Mouse (Mus musculus) myocyte (in vitro differentiated cells): ENCODE results near the gene Pfdn6. TPM values are rescaled to one million over a fixed set of nuclear protein-coding genes. Genes with fewer than 3 reads are reported as not detected.

Source experiments
- H3K27me3 ChIP-seq: one replicate; pipeline ENCODE4 v1.6.1; 2011; ENCODE audit not compliant: control insufficient read depth, insufficient read depth, insufficient read length
- H3K36me3 ChIP-seq: one replicate; pipeline ENCODE4 v1.6.1; 2011; ENCODE audit not compliant: control insufficient read depth, insufficient read depth
- H3K4me2 ChIP-seq: one replicate; pipeline ENCODE4 v1.6.1; 2011; ENCODE audit warnings: low read depth, control low read depth
- H3K4me3 ChIP-seq: one replicate; pipeline ENCODE4 v1.5.1; 2011; ENCODE audit warnings: mild to moderate bottlenecking, control low read depth, moderate library complexity
- H3K79me2 ChIP-seq: one replicate; pipeline ENCODE4 v1.6.1; 2011; ENCODE audit not compliant: control insufficient read depth, insufficient read depth
- H3ac ChIP-seq: one replicate; pipeline ENCODE4 v1.6.1; 2011; ENCODE audit not compliant: control insufficient read depth, insufficient read length
- CEBPB ChIP-seq: IDR thresholded peaks from 2 replicates; pipeline ENCODE4 v1.6.1; 2011; ENCODE audit warnings: mild to moderate bottlenecking, moderate library complexity; ENCODE audit not compliant: poor library complexity, insufficient read depth, severe bottlenecking
- E2F4 ChIP-seq: IDR thresholded peaks from one replicate; pipeline ENCODE4 v1.6.1; 2011; ENCODE audit warnings: mild to moderate bottlenecking, control low read depth, moderate library complexity; ENCODE audit not compliant: insufficient read depth
- MAX ChIP-seq: IDR thresholded peaks from one replicate; pipeline ENCODE4 v1.6.1; 2011; ENCODE audit warnings: low read depth, mild to moderate bottlenecking, control low read depth
- MYOD1 ChIP-seq, 3 experiments: IDR thresholded peaks; one replicate each; pipeline ENCODE4 v1.6.1; 2011; ENCODE audit warnings: control low read depth in 2 of 3, low read depth in 2 of 3, mild to moderate bottlenecking in 2 of 3, moderate library complexity in 1 of 3; ENCODE audit not compliant: insufficient read length in 2 of 3, control insufficient read depth in 1 of 3
- MYOG ChIP-seq, 3 experiments: IDR thresholded peaks; one replicate each; pipeline ENCODE4 v1.6.1; 2011; ENCODE audit warnings: control low read depth in 2 of 3, low read depth in 2 of 3, mild to moderate bottlenecking in 2 of 3; ENCODE audit not compliant: insufficient read length in 2 of 3, control insufficient read depth in 1 of 3, insufficient read depth in 1 of 3
- POLR2A ChIP-seq: IDR thresholded peaks from one replicate; pipeline ENCODE4 v1.6.1; 2011; ENCODE audit warnings: low read depth, mild to moderate bottlenecking, control low read depth, moderate library complexity; ENCODE audit not compliant: insufficient read length
- POLR2AphosphoS2 ChIP-seq: IDR thresholded peaks from one replicate; pipeline ENCODE4 v1.6.1; 2011; ENCODE audit warnings: low read depth, control low read depth; ENCODE audit not compliant: insufficient read length
- REST ChIP-seq: IDR thresholded peaks from one replicate; pipeline ENCODE4 v1.6.1; 2011; ENCODE audit warnings: mild to moderate bottlenecking, control low read depth, moderate library complexity; ENCODE audit not compliant: insufficient read depth, insufficient read length
- SRF ChIP-seq: IDR thresholded peaks from one replicate; pipeline ENCODE4 v1.6.1; 2011; ENCODE audit warnings: low read depth; ENCODE audit not compliant: control insufficient read depth, insufficient read length
- TCF12 ChIP-seq: IDR thresholded peaks from one replicate; pipeline ENCODE4 v1.6.1; 2011; ENCODE audit warnings: mild to moderate bottlenecking, control low read depth; ENCODE audit not compliant: poor library complexity, insufficient read depth, severe bottlenecking
- TCF3 ChIP-seq: IDR thresholded peaks from one replicate; pipeline ENCODE4 v1.6.1; 2011; ENCODE audit warnings: low read depth, control low read depth; ENCODE audit not compliant: insufficient read length
- USF1 ChIP-seq: IDR thresholded peaks from one replicate; pipeline ENCODE4 v1.6.1; 2011; ENCODE audit warnings: low read depth, mild to moderate bottlenecking, control low read depth, moderate library complexity
- polyA plus RNA-seq: library from polyadenylated mRNA; unstranded; fragments of >200 nt; fragmentation: generic; extraction: Trizol; gene quantifications from one replicate; pipeline ENCODE4 v1.2.1, GENCODE M21; 2012; ENCODE audit warnings: missing spikeins

The Pfdn6 gene
- polyA plus RNA-seq, 1 experiment = 110 TPM

DNA sequence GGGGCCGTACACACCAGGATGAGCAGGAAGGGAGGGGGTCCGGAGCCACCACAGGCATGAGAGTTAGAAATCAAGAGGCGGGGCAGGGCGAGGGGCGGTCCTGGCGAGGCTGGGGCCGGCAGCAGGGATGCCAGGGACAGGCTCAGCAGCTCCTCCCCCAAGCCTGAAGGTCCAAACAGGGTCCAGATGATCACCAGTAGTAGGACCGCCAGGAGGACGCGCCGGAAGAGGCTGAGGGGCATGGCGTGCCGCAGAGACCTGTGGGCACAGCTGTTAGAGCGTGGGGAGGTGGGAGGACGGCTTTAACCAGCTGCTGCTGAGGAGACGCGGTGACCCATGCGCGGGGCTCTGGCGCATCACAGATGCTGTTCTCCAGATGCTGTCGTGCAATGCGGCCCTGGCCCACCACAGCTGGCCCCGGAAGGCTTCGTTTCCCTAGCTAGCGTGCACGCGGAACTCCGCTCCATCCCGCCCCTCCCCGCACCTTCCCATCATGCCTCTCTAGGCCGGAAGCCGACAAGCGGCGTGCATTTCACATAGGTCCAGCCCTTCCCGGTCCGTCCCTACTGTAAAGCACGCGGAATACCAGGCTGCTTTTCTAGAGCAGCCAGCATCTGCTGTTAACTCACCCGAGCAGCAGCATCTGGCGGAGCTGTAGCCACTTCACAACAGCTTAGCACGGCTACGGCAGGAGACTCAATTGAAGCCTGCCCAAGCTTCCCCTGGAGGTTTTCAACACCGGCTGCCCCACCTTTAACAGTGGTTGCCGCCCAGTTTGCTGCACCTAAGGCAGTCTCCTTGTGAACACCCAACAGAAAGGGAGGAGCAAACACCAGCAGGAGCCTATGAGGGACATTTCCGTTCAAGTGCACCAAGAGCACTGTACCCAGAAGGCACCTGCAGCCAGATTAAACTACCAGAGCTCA, 11.1 kb upstream of the Pfdn6 start, which contains the start of gene B3galt4:
TSS of gene B3galt4 (minus strand) at position 468 of the 926 bp plus-strand sequence.
- TF ChIP-seq E2F4 (no peak), POLR2AphosphoS2 (peak; percentile 95), MYOG (IDR thresholded peaks at IDR 0.05; ENCODE audit: control insufficient read depth in 1 of 3, insufficient read depth in 1 of 3, insufficient read length in 2 of 3, low read depth in 2 of 3) (peak in 2 of 3 experiments; percentile 80 to 89), POLR2A (peak; percentile 71), USF1 (no peak), MAX (no peak), TCF3 (peak; percentile 55), CEBPB (no peak), TCF12 (no peak), SRF (no peak), MYOD1 (IDR thresholded peaks at IDR 0.05; ENCODE audit: control insufficient read depth in 1 of 3, insufficient read length in 2 of 3, low read depth in 2 of 3) (peak in 2 of 3 experiments; percentile 88 to 90), REST (no peak)
- peaks cover 15% of the 10 kb centered on the region for H3K36me3 ChIP-seq
- peak within 1 kb of the TSS; percentile 78 for H3K4me2 ChIP-seq
- no peak within 1 kb of the TSS for H3ac ChIP-seq
- peak within 1 kb of the TSS; percentile 5 for H3K4me3 ChIP-seq
- peaks cover 24% of the 10 kb centered on the region for H3K79me2 ChIP-seq
- no peaks in the 10 kb centered on the region for H3K27me3 ChIP-seq

DNA sequence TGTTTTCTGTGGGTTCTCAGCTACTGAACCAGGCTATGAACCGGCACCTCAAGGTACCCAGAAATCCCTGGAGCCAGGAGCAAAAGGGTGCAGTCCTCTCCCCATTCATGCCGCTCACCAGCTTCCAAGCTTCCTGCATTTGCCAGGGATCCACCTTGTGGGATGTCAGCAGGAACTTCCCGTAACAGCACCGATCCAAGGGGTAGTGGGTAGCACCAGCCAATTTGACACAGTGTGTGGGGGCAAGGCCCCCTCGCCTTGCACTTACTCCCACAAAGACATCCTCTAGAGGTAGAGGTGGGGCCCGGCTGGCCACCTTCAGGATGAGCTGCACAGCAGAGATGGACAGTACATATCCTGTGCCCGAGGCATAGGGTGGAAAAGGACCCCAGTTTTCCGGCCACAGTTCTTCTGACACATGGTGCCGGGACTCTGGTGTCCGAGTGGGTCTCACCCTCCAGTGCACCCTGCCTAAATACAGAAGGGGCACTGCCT, 10.0 kb upstream of the Pfdn6 start:
- Histone ChIP-seq H3K79me2 (peaks cover 21% of the 10 kb centered on the region), H3K27me3 (no peaks in the 10 kb centered on the region), H3K36me3 (peaks cover 15% of the 10 kb centered on the region), H3K4me3 (no peak overlapping the region), H3K4me2 (no peak overlapping the region), H3ac (no peak overlapping the region)
- TF ChIP-seq POLR2A (no peak), POLR2AphosphoS2 (peak; percentile 36)

GRCm38 (mm10) chr17:33948905-33949537, 8.9 kb upstream of the Pfdn6 start:
- TF ChIP-seq POLR2A = no peak
- no peak for TF ChIP-seq REST
- TF ChIP-seq MYOD1 (IDR thresholded peaks at IDR 0.05; ENCODE audit: control insufficient read depth in 1 of 3, insufficient read length in 2 of 3, low read depth in 2 of 3) = no peak
- TF ChIP-seq TCF12 = no peak
- no peak for TF ChIP-seq POLR2AphosphoS2
- TF ChIP-seq SRF = no peak
- no peak for TF ChIP-seq CEBPB
- TF ChIP-seq E2F4 = no peak
- TF ChIP-seq USF1 = no peak
- TF ChIP-seq MAX = no peak
- no peak for TF ChIP-seq MYOG (IDR thresholded peaks at IDR 0.05; ENCODE audit: control insufficient read depth in 1 of 3, insufficient read depth in 1 of 3, insufficient read length in 2 of 3, low read depth in 2 of 3)
- no peak for TF ChIP-seq TCF3
- H3K27me3 ChIP-seq = no peaks in the 10 kb centered on the region
- H3K4me3 ChIP-seq = no peak overlapping the region
- H3K79me2 ChIP-seq = peaks cover 9% of the 10 kb centered on the region
- H3K36me3 ChIP-seq = peaks cover 8% of the 10 kb centered on the region
- no peak overlapping the region for H3K4me2 ChIP-seq
- H3ac ChIP-seq = no peak overlapping the region

DNA sequence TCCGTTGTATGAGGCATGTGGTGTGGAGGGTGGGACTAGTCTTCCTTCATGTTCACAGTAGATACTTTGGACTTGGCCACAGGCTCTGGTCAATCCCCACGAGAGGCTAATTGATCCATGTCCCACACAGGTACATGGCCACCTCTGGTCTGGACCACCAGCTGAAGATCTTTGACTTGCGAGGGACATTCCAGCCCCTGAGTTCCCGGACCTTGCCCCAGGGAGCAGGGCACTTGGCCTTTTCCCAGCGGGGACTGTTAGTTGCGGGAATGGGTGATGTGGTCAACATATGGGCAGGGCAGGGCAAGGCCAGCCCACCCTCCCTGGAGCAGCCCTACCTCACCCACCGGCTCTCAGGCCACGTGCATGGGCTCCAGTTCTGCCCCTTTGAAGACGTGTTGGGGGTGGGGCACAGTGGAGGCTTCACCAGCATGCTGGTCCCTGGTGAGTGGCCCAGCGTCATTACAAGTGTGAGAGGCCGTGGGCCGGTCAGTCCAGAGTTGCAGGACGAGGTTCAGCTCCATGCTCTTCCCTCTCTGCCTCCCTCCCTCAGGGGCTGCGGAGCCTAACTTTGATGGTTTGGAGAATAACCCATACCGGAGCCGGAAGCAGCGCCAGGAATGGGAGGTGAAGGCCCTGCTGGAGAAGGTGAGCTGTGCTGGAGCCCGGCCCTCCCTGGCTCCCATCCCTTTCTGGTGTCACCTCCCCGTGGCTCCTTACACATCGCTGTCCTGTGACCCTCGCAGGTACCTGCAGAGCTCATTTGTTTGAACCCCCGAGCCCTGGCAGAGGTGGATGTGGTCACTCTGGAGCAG, 8.2 kb upstream of the Pfdn6 start:
- Histone ChIP-seq H3K79me2 (peaks cover 2% of the 10 kb centered on the region), H3ac (no peak overlapping the region), H3K4me3 (no peak overlapping the region), H3K36me3 (peaks cover 5% of the 10 kb centered on the region), H3K4me2 (no peak overlapping the region), H3K27me3 (no peaks in the 10 kb centered on the region)
- TF ChIP-seq POLR2AphosphoS2 (peak; percentile 14), REST (no peak)
